Mouse (Mus musculus): ENCODE results near the gene Scd2. TPM values are rescaled to one million over a fixed set of nuclear protein-coding genes. Genes with fewer than 3 reads are reported as not detected.
A peak's percentile ranks its signal among the peaks of the same experiment; 100 is the strongest.
"Not testable (repeated sequence)": the region's sequence is repeated elsewhere in the genome, so short reads cannot be mapped to it uniquely, and the experiment has no call there.

Scd2 gene
- total and polyA plus RNA-seq, 2 experiments from 2014 or later = 61.2 to 307 TPM

DNA sequence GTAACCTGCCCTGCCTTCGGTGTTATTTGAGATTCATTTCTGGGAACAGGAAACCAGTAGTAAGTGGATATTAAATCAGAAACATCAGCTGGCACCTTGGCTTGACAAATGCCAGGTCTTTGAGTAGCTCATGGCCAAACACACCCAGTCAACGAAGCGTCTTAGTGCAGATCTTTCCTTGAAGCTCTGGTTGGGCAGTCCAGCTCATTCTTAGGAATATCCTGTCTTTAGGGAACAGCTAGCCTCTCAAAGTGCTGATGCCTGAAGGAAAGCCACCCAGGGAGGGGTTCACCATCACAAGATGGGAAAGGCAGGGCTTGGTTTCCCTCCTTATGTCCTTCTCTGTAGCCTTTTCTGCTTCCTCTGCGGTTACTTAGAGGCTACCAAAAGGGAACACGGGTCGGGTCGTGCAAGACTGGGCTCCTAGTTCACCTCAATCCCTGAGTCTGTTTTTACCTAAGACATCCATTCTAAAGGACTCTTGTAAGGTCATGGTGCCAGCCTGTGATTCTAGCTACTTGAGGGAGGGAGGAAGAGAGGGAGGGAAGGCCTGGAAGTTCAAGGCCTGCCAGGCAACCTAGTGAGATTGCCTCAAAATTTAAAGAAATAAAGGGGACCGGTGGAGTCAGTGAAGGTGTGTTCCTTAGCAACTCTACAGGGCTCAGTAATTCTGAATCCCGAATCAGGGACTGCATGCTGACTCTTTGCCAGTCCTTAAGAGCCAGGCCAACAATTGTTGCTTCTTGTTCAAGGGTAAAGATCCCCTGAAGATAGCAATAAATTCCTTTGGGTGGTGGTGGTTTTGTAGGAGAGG lies 13.8 kb downstream of the Scd2 start:
- ATAC-seq (ENCODE audit: insufficient read depth, low read depth) = no peak
- TF ChIP-seq CTCF (IDR thresholded peaks at IDR 0.05; ENCODE audit: low read depth) (no peak), EP300 (IDR thresholded peaks at IDR 0.05; ENCODE audit: low read depth) (no peak)
- H3K36me3 ChIP-seq (replicated peaks; ENCODE audit: control insufficient read depth, insufficient read depth, low read length) = peaks cover 60% of the 10 kb centered on the region
- peaks cover 14% of the 10 kb centered on the region; the same call in 1 of the 2 replicates for H3K4me1 ChIP-seq (ENCODE audit: control insufficient read depth, insufficient read depth)
- no peak overlapping the region for H3K4me3 ChIP-seq (ENCODE audit: low read depth, low read length)
- H3K27me3 ChIP-seq (ENCODE audit: control insufficient read depth, insufficient read depth, low read length) = no peaks in the 10 kb centered on the region
- 77% methylated on average over 9 of the region's 9 CpGs for WGBS
- H3K4me2 ChIP-seq (ENCODE audit: low read depth, low read length) = no peak overlapping the region
- DNase-seq (ENCODE audit: low spot score) = no peak
- no peaks in the 10 kb centered on the region for H3K9me3 ChIP-seq (replicated peaks; ENCODE audit: control insufficient read depth, low read length)
- no peak overlapping the region for H3K9ac ChIP-seq (replicated peaks; ENCODE audit: low read depth, low read length)
- H3K27ac ChIP-seq (ENCODE audit: low read depth) = no peak overlapping the region

DNA sequence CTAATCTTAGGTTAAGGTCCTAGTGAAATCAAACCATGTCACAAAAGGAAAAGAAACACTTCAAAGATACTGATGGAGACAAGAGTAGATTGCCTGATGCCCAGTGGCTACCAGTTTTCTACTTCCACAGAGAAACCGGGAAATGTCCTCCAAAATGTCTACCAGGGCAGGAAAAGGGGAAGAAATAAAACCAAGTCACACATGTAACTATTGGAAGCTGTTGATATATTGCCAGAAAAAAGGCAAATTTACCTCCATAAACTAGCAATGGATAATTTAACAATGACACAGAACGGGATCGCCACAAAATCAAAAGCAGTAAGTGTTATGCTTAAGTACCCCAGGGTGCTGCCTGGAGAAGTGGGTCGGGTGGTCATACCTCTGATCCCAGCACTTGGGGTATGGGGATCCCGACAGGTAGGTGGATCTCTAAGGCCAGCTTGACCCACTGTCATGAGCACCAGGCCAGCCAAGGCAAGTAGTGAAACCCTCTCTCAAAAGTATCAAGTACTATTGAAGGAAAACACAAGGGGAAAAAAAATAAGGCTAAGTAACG lies 14.5 kb downstream of the Scd2 start:
- H3K4me3 ChIP-seq (ENCODE audit: low read depth, low read length) = no peak overlapping the region
- no peaks in the 10 kb centered on the region for H3K9me3 ChIP-seq (replicated peaks; ENCODE audit: control insufficient read depth, low read length)
- 0 out of 2 replicates have a peak overlapping the region, but pooled peaks have one; percentile 7 for H3K27ac ChIP-seq (ENCODE audit: low read depth)
- no peak overlapping the region for H3K9ac ChIP-seq (replicated peaks; ENCODE audit: low read depth, low read length)
- no peak for TF ChIP-seq EP300 (IDR thresholded peaks at IDR 0.05; ENCODE audit: low read depth)
- TF ChIP-seq CTCF (IDR thresholded peaks at IDR 0.05; ENCODE audit: low read depth) = no peak
- ATAC-seq (ENCODE audit: insufficient read depth, low read depth) = no peak
- H3K4me1 ChIP-seq (ENCODE audit: control insufficient read depth, insufficient read depth) = peaks cover 12% of the 10 kb centered on the region; the same call in 1 of the 2 replicates
- peaks cover 53% of the 10 kb centered on the region for H3K36me3 ChIP-seq (replicated peaks; ENCODE audit: control insufficient read depth, insufficient read depth, low read length)
- no peaks in the 10 kb centered on the region for H3K27me3 ChIP-seq (ENCODE audit: control insufficient read depth, insufficient read depth, low read length)
- no peak for DNase-seq (ENCODE audit: low spot score)
- WGBS = 82% methylated on average over 6 of the region's 6 CpGs
- H3K4me2 ChIP-seq (ENCODE audit: low read depth, low read length) = no peak overlapping the region

DNA sequence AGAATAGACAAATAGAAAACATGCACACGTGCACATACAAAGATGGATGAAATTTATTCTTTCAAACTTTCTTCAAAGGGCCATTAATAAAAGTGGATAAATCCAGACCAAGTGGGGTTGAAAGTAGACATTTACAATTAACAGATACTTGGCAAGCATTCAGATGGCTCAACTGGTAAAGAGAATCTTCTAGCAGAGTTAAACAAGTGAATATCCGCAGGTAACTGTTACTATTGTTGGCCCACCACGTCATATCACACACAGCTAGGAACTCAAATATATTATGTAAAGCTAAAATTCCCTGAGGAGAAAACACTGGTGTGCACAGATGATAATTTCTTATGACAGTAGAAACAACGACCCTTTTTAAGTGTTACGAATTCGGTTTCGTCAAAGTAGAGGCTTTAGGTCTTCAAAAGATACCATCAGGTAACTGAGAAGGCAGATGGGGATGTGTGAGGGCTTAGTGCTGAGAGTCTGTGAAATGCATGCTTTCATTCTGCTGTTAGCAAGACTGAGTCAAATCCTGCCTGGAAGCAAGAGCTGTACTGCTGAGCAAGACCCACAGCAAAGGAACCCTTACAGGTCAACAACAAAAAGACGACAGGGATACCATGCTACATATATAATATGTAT lies 15.3 kb downstream of the Scd2 start:
- Histone ChIP-seq H3K4me3 (ENCODE audit: low read depth, low read length) (no peak overlapping the region), H3K4me2 (ENCODE audit: low read depth, low read length) (no peak overlapping the region), H3K4me1 (ENCODE audit: control insufficient read depth, insufficient read depth) (0 out of 2 replicates have a peak, but pooled peaks cover 11% of the 10 kb centered on the region), H3K9me3 (replicated peaks; ENCODE audit: control insufficient read depth, low read length) (no peaks in the 10 kb centered on the region), H3K27me3 (ENCODE audit: control insufficient read depth, insufficient read depth, low read length) (no peaks in the 10 kb centered on the region), H3K9ac (replicated peaks; ENCODE audit: low read depth, low read length) (no peak overlapping the region), H3K27ac (ENCODE audit: low read depth) (0 out of 2 replicates have a peak overlapping the region, but pooled peaks have one; percentile 7), H3K36me3 (replicated peaks; ENCODE audit: control insufficient read depth, insufficient read depth, low read length) (peaks cover 46% of the 10 kb centered on the region)
- TF ChIP-seq EP300 (IDR thresholded peaks at IDR 0.05; ENCODE audit: low read depth) = no peak
- TF ChIP-seq CTCF (IDR thresholded peaks at IDR 0.05; ENCODE audit: low read depth) = no peak
- DNase-seq (ENCODE audit: low spot score) (no peak), ATAC-seq (ENCODE audit: insufficient read depth, low read depth) (no peak)
- 81% methylated on average over 8 of the region's 8 CpGs for WGBS

DNA sequence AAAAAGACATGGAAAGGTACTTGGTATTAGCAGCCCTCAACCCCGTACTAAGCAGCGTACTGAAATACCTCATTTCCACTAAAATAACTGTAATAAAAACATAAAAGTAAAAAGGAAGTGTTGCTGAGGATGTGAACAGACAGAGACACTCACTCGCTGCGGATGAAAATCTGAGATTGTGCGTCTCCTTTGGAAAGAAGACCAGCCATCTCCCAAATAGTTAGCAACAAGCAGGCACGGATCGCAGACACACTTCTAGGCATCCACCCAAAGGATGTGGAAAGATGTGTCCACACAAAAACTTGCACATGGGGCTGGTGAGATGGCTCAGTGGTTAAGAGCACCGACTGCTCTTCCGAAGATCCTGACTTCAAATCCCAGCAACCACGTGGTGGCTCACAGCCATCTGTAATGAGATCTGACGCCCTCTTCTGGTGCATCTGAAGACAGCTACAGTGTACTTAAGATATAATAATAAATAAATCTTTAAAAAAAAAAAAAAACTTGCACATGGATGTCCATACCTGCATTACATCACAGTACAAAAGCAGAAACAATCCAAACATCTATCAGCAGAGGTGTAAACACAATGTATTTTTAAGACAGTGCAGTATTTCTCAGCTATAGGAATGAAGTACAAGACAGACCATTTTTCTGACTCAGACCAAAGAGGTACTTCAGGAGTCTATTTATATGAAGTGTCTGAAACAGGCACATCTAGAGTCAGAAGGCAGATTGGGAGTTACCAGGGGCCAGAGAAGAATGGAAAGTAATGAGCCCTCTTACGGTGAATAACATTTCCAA lies 16.1 kb downstream of the Scd2 start:
- Histone ChIP-seq H3K4me1 (ENCODE audit: control insufficient read depth, insufficient read depth) (0 out of 2 replicates have a peak, but pooled peaks cover 16% of the 10 kb centered on the region), H3K27me3 (ENCODE audit: control insufficient read depth, insufficient read depth, low read length) (no peaks in the 10 kb centered on the region), H3K9ac (replicated peaks; ENCODE audit: low read depth, low read length) (no peak overlapping the region), H3K27ac (ENCODE audit: low read depth) (no peak overlapping the region), H3K4me3 (ENCODE audit: low read depth, low read length) (no peak overlapping the region), H3K4me2 (ENCODE audit: low read depth, low read length) (no peak overlapping the region), H3K9me3 (replicated peaks; ENCODE audit: control insufficient read depth, low read length) (no peaks in the 10 kb centered on the region), H3K36me3 (replicated peaks; ENCODE audit: control insufficient read depth, insufficient read depth, low read length) (peaks cover 38% of the 10 kb centered on the region)
- no peak for DNase-seq (ENCODE audit: low spot score)
- ATAC-seq (ENCODE audit: insufficient read depth, low read depth) = no peak
- TF ChIP-seq EP300 (IDR thresholded peaks at IDR 0.05; ENCODE audit: low read depth) (no peak), CTCF (IDR thresholded peaks at IDR 0.05; ENCODE audit: low read depth) (no peak)
- 83% methylated on average over 12 of the region's 12 CpGs for WGBS

DNA sequence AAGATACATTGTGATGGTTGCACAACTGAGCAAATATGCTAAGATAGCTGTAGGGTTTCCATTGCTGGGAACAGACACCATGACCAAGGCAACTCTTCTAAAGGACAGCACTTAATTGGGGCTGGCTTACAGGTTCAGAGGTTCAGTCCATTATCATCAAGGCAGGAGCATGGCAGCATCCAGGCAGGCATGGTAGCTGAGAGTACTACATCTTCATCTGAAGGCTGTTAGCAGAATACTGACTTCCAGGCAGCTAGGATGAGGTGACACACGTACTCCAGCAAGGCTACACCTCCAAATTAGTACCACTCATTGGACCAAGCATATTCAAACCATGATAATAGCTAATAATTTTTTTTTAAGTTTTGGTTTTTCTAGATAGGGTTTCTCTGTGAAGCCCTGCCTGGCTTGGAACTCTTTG lies 16.7 kb downstream of the Scd2 start:
- H3K4me1 ChIP-seq (ENCODE audit: control insufficient read depth, insufficient read depth) = 0 out of 2 replicates have a peak, but pooled peaks cover 16% of the 10 kb centered on the region
- 90% methylated on average over 1 of the region's 1 CpGs for WGBS
- DNase-seq (ENCODE audit: low spot score); H3K27ac ChIP-seq (ENCODE audit: low read depth); H3K4me2 ChIP-seq (ENCODE audit: low read depth, low read length); H3K27me3 ChIP-seq (ENCODE audit: control insufficient read depth, insufficient read depth, low read length); H3K4me3 ChIP-seq (ENCODE audit: low read depth, low read length); H3K9me3 ChIP-seq (replicated peaks; ENCODE audit: control insufficient read depth, low read length); ATAC-seq (ENCODE audit: insufficient read depth, low read depth); H3K9ac ChIP-seq (replicated peaks; ENCODE audit: low read depth, low read length): not testable (repeated sequence)
- peaks cover 32% of the 10 kb centered on the region for H3K36me3 ChIP-seq (replicated peaks; ENCODE audit: control insufficient read depth, insufficient read depth, low read length)
